Mouse (Mus musculus) layer of hippocampus, adult 8-10 months (tissue): ENCODE results near the gene Snx30. TPM values are rescaled to one million over a fixed set of nuclear protein-coding genes. Genes with fewer than 3 reads are reported as not detected.
A peak's percentile ranks its signal among the peaks of the same experiment; 100 is the strongest.

ENCODE experiments used
- DNase-seq, 2 experiments: peaks; one replicate each; pipeline ENCODE4 v3.0.0; 2022; ENCODE audit warnings: low spot score in 2 of 2
- total RNA-seq, 4 experiments: library from RNA; stranded (reverse); gene quantifications; 2 replicates each; pipeline ENCODE4 v1.2.4; 2022

Snx30 gene
- total RNA-seq, 4 experiments from 2014 or later, result 38.7 to 45.5 (median 40.4) TPM

DNA sequence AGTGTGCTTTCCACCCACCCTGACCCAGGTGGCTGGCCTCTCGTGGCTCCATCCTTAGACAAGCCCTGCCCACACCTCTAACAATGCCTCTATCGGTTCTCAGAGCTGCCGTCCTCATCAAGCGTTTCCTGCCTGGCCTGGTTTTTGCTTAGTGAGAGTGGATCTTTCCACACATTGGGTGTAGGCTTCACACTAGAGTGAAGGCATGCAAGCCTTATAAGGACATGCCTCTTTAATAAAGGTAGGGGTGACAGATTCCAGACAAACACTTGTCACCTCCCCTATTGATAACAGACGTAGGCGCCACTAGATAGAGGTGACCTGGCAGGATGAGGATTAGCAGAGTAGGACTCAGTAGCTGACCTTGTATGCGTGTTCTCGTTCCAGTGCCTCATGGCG, 92.9 kb downstream of the Snx30 start:
- no peak for DNase-seq

DNA sequence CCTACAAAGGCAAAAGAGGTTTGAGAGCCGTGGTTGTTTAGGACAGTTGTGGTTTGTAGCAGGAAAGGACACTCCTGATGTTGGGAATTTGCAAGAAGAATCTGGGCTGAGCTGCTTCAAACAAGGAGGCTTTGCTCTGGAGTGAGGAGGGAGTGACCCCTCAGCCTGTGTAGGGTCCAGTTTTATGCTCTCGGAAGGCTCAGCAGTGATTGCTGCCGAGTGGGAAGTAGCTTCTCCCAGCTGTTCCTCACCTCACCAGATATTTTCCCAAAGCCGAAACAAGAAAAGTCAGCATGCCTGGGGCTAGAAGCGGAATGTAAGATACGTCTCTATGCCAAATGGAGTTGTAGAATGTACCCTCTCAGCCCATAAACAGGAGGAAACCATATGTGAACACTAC, 96.2 kb downstream of the Snx30 start:
- no peak for DNase-seq

DNA sequence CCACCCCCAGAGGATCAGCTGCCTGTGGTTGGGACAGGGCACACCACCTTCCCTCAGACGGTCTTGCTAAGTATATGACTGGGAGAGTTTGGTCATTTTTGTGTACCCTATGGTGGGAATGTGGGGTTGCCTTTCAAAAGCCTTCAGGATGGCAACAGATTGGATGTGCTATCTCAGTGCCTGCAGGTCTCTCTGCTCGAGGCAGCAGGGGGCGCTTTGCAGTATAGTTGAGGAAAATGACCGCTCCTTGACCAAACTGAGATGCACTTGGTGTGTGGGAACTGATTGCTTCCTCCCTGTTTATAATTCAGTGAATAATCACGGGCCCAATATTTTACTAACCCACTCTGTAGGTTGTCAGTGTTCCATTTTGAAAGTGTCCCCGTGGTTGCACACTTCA, 96.9 kb downstream of the Snx30 start:
- no peak for DNase-seq

DNA sequence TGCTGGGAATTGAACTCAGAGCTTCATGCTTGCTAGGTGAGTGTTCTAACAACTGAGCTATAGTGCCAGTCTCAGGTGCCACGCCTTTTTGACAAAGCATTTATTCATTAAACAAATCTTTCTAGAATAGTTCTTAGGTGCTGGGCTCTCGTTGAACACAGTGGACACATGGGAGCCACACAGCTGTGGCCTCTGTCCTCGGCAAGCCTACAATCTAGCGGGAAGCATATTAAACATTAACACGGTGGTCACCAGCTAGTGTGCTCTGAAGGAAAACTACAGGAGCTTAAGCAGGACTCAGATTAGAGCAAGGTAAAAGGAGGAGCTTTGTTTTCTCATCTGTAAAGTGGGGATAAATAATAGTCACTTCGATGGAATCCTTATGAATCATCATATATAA, 101.5 kb downstream of the Snx30 start:
- DNase-seq, result no peak

DNA sequence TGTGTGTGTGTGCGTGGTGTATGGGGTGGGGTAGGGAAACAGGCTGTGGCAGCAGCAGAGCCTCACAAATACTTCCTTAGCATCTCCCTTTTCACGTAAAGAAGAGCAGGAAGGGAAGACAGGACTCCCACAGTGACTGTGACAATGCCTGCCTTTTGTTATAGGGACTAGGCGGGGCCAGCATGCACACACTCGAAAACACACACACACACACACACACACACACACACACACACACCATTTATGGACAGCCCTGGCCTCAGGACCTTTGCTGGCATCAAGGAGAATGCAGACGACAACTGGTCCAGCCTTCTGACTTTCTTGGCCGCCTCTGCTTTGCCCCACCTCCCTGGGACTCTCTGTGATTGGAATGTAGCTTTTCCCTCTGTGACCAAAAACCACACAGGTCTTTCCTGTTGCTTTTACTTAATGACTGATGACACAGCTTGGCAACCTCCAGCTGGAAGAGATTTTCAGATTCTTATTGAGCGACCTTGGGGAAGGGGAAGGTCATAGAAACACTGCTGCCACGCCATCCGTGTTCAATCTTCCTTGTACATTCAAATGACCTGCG, 102.1 kb downstream of the Snx30 start:
- no peak for DNase-seq

DNA sequence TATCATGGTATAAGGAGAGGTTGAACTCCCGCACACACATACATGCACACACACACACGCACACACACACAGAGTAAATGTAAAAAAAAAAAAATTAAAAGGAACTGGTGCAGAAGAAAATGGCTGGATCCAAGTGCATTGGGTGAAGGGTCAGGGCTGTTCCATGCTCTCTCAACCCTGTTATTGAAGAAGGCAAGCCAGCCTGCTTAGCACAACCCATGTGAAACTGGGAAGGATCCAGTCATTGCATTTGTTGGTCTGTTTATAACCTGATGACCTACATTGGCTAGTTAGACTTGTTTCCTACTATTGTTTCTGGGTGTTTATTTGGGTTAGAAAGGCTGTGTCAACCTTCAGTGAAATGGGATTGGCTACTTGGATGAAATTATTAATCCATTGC, 103.1 kb downstream of the Snx30 start:
- DNase-seq, result no peak

DNA sequence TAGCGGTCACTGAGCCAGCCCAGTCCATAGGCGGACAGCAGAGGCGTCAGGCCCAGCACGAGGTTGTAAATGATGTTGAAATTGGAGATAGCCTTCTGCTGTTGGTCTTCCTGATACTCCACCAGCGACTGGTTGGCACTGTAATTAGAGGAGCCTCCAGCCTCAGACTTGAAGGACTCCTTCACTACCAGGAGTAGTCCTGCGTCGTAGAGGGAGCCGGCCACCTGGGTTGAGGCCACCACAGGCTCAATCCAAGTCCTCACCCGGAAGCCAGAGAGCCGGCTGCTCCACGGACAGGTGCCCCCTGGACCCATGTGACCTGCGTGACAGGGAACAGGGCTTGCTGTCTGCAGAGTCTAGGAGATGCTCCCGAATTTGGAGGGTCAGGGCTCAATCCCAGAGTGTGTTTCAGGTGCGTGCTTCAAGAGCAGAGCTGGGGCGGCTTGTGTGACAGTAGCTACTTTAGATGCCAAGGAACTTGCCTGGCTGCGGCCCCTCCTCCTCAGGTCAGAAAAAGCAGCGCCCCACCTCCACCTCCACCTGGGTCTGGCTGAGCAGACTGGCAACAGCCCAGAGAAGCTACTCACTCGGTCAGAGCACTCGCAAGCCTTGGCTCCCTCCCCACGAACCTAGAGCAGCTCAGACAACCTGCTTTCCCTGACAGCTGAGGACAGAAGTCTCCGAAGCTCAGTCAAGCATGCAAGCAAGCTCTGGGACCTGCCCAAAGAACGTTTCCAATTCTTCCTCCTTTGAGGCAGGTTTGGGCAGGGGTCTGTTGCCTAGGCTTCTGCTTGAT, 109.2 kb downstream of the Snx30 start, which contains the start of gene Slc46a2:
TSS of gene Slc46a2 (minus strand) at position 449 of the 796 bp plus-strand sequence.
- no peak for DNase-seq

DNA sequence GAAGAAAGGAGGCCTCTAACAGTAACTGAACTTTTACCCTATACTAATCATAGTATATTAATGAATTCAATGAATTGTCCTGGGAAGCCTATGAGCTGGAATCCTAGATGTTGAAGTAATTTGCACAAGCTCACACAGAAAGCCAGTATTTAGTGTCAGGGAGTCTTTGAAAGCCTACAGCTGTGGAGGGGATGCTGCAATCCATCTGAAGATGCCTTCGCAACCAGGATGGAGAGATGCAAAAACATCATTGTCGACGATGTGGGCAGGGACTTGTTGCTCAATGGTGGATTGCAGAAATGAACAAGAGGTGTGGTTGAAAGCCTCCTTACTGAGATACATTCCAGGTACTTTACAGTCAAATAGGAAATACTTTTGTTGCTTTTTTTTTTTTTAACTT, 112.3 kb downstream of the Snx30 start:
- no peak for DNase-seq

DNA sequence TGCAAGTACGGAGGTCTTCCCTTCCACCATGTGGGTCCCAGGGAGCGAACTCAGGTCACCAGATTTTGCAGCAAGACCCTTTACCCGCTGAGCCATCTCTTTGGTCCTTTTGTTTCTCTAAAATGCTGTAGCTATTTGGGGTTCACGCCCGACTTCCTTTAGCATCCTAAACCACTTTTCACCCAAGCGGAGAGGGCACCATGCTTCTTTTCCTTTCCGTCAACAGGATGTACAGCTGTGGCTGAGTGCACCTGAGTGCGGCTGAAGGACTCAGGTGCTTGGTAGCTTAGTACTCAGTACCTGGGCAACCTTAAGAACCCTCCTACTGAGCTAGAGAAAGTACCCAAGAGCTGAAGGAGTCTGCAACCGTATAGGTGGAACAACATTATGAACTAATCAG, 119.4 kb downstream of the Snx30 start:
- no peak for DNase-seq

DNA sequence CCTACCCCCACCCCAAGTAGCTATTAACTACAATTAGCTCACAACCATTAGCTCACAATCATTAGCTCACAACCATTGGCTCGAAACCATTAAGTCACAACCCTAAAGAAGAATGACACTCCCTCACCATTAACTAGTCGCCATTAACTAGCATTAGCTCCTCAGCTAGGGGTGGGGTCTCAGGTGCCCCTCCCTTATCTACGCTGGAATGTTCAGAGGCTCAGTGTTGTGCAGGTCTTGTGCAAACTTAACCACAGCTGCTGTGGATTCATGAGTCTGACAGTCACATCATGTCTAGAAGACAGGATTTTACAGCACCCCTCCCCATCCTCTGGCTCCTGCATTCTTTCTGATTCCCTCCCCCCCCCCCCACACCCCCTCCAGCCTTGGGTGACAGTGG, 122.0 kb downstream of the Snx30 start:
- no peak for DNase-seq

DNA sequence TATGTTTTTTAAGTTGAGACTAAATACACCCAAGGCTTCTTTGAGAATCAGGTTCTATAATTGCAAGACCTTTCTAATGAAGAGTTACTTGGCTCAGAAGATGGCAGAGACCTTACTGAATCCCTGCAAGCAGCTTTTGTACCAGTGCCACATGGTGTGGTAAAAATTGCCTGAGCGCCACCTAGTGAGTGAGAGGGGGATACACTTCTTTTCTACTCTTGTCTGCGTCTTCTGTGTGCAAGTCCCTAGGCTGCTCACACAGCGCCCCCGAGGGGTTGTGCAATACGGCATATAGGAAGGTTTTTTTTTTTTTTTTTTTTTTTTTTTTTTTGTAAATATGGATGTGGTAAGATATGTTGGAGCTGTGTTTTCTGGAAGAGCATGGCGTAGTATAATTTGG, 122.7 kb downstream of the Snx30 start:
- peak; percentile 56 to 70 for DNase-seq

DNA sequence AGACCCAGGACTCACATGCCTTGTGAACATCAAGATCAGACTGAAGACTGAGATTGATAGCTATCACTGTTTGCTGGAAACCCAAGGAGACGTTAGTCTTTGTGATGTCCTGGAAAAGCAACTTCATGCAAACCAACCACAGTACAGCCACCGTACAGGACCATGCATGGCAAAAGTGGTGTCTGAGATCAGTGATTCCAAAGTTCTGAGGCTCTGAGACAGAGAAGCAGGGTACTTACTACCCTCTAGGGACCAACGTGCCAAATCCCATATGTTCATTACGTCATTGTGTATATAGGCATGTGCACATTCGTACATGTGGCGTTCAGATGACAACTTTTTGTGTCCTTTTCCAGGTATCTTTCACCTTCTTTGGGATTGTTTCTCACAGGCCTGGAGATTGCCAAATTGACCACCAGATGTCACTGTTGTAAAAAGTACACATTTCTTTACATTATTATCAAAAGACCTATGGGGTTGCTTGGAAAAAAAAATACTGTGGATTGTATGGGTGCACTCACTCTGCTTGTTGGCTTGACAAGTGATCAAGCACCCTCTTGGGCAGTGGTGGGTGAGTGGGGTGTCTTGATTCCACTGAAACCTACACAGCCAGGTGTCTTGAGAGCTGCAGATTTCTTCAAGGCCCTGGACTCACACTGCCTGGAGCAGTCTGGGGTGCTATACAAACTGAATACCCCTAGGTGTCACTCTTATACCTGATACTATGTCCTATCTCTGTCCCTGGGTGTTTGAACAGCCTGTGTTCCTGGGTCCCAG, 127.1 kb downstream of the Snx30 start:
- DNase-seq, result no peak

DNA sequence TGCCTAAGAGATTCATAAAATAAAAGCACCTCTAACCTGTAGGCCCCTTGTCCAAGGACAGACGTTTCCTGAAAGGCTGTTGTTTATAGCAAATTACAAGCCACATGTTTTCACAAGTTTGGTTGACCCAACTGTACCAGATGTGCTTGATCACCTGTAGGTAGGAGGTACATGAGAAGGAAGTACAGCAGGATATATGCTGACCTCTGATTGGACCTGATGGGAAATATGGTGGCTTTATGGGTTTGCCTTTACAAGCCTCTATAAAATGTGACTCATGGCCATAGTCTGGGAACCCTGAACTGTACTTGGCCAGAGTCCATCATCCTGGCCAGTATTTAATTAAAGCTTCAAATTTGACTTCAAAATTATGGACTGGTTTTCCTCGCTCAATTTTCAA, 131.9 kb downstream of the Snx30 start:
- DNase-seq, result no peak

Other genes with a start within 250 kb of the Snx30 start
- 10 to 100 TPM; 23.0 to 31.4 (median 29.0) TPM for gene Hsdl2, start 224.3 kb upstream of the Snx30 start, total RNA-seq
- 10 to 100 TPM; 11.6 to 16.6 (median 13.0) TPM for gene E130308A19Rik, start 179.6 kb upstream of the Snx30 start, total RNA-seq
- gene Inip, start 4.3 kb upstream of the Snx30 start, total RNA-seq, result 10 to 100 TPM; 20.9 to 26.0 (median 23.8) TPM
- gene Slc46a2, start 109.2 kb downstream of the Snx30 start, total RNA-seq, result not detected
- gene Mup4, start 154.9 kb downstream of the Snx30 start, total RNA-seq, result not detected
- not detected for gene Mup6, start 158.5 kb downstream of the Snx30 start, total RNA-seq